Mouse (Mus musculus) telencephalon, adult 2 months (tissue): ENCODE results near the gene Muc4.

ENCODE experiments used
- DNase-seq: peaks from one replicate; pipeline ENCODE4 v3.0.0-alpha.2; 2011; ENCODE audit warnings: low read depth, low spot score

The Muc4 gene

GRCm38 (mm10) chr16:32735586-32735985 lies at the start of gene Muc4:
Muc4 (plus strand) TSS chr16:32735886.
- no peak for DNase-seq

GRCm38 (mm10) chr16:32685998-32686397 lies 49.7 kb upstream of the Muc4 start:
- DNase-seq = no peak

- DNase-seq = no peak
Measured at GRCm38 (mm10) chr16:32687221-32687620, 48.5 kb upstream of the Muc4 start.

- DNase-seq = peak; percentile 50
Measured at GRCm38 (mm10) chr16:32688770-32689169, 46.9 kb upstream of the Muc4 start.

- DNase-seq = peak; percentile 36
Measured at GRCm38 (mm10) chr16:32689501-32689900, 46.2 kb upstream of the Muc4 start.

- no peak for DNase-seq
Measured at GRCm38 (mm10) chr16:32696841-32697464, 38.7 kb upstream of the Muc4 start.

GRCm38 (mm10) chr16:32697665-32698446 lies 37.8 kb upstream of the Muc4 start:
- no peak for DNase-seq

- no peak for DNase-seq
Measured at GRCm38 (mm10) chr16:32698550-32698949, 37.1 kb upstream of the Muc4 start.

GRCm38 (mm10) chr16:32703312-32703912 lies 32.3 kb upstream of the Muc4 start:
- no peak for DNase-seq

GRCm38 (mm10) chr16:32705606-32706005 lies 30.1 kb upstream of the Muc4 start:
- DNase-seq = no peak

GRCm38 (mm10) chr16:32707111-32707823 lies 28.4 kb upstream of the Muc4 start:
- no peak for DNase-seq

GRCm38 (mm10) chr16:32707824-32708456 lies 27.7 kb upstream of the Muc4 start:
- DNase-seq = no peak

GRCm38 (mm10) chr16:32708457-32709033 lies 27.1 kb upstream of the Muc4 start:
- DNase-seq = no peak

- no peak for DNase-seq
Measured at GRCm38 (mm10) chr16:32709116-32709515, 26.6 kb upstream of the Muc4 start.

GRCm38 (mm10) chr16:32710426-32711070 lies 25.1 kb upstream of the Muc4 start:
- DNase-seq = peak; percentile 40

- DNase-seq = no peak
Measured at GRCm38 (mm10) chr16:32712202-32712601, 23.5 kb upstream of the Muc4 start.

GRCm38 (mm10) chr16:32713556-32713955 lies 22.1 kb upstream of the Muc4 start:
- DNase-seq = no peak

GRCm38 (mm10) chr16:32715364-32715763 lies 20.3 kb upstream of the Muc4 start:
- no peak for DNase-seq

- DNase-seq = no peak
Measured at GRCm38 (mm10) chr16:32723163-32723562, 12.5 kb upstream of the Muc4 start.

GRCm38 (mm10) chr16:32723767-32724166 lies 11.9 kb upstream of the Muc4 start:
- no peak for DNase-seq

- DNase-seq = no peak
Measured at GRCm38 (mm10) chr16:32724259-32724658, 11.4 kb upstream of the Muc4 start.
